Mouse (Mus musculus): ENCODE results near the gene Gpr183.

DNA sequence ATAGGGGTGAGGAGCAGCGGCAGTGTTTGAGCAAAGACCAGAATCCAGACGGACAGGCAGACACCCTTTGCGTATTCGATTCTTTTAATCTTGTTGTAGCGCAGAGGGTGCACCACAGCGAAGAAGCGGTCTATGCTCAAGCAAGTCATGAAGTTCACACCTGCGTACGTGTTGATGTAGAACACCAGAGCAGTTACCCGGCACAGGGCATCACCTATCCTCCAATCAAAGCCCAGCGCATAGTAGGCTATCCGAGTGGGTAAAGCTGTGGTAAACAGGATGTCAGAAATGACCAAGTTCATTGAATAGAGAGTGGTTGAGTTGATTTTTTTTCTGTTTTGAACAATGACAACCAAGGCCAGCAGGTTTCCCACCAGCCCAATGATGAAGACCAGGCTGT, 10.4 kb downstream of the Gpr183 start:
- no peak for TF ChIP-seq GATA1 (IDR thresholded peaks at IDR 0.05; ENCODE audit: low read length)
- TF ChIP-seq TAL1 (IDR thresholded peaks at IDR 0.05; ENCODE audit: low read length): no peak

All from erythroblast, embryonic 14.5 days (primary cell).